Mouse (Mus musculus) heart, postnatal 0 days (tissue): ENCODE measurements at regions not wholly inside any gene's neighbourhood (a gene's known extent, or its start where the extent isn't known, plus 50 kb on each side); places are given as distances from the start of the nearest gene placed in this dataset.

Source experiments
- ATAC-seq: fragments of 200-750 bp; cut with Nextera tagmentation; 2 replicates; pipeline ENCODE4 v1.8.0; 2017; ENCODE audit warnings: low read depth, moderate number of reproducible peaks, moderate library complexity; ENCODE audit not compliant: insufficient read depth
- DNase-seq: peaks from one replicate; pipeline ENCODE4 v3.0.0-alpha.2; 2016; ENCODE audit warnings: low spot score
- H3K27ac ChIP-seq: fragments of 300-500 bp; sonication (generic); 2 replicates; pipeline ENCODE4 v1.5.1; 2014; ENCODE audit warnings: low read depth, mild to moderate bottlenecking
- H3K27me3 ChIP-seq: fragments of 300-500 bp; sonication (generic); 2 replicates; pipeline ENCODE4 v1.6.1; 2014; ENCODE audit warnings: low read length, mixed read lengths; ENCODE audit not compliant: control insufficient read depth, insufficient read depth
- H3K36me3 ChIP-seq: fragments of 300-500 bp; sonication (generic); replicated peaks from 2 replicates; pipeline ENCODE4 v1.6.1; 2014; ENCODE audit warnings: low read length, mixed read lengths; ENCODE audit not compliant: control insufficient read depth, insufficient read depth
- H3K4me1 ChIP-seq: fragments of 300-500 bp; sonication (generic); 2 replicates; pipeline ENCODE4 v1.6.1; 2014; ENCODE audit warnings: antibody characterized with exemption; ENCODE audit not compliant: control insufficient read depth, insufficient read depth
- H3K4me2 ChIP-seq: fragments of 300-500 bp; sonication (generic); 2 replicates; pipeline ENCODE4 v1.6.1; 2014; ENCODE audit warnings: low read depth, mild to moderate bottlenecking, low read length, moderate library complexity
- H3K4me3 ChIP-seq: fragments of 300-500 bp; sonication (generic); 2 replicates; pipeline ENCODE4 v1.5.1; 2014; ENCODE audit warnings: low read depth, low read length
- H3K9ac ChIP-seq: fragments of 300-500 bp; sonication (generic); replicated peaks from 2 replicates; pipeline ENCODE4 v1.6.1; 2014; ENCODE audit warnings: low read depth, low read length, mixed read lengths
- H3K9me3 ChIP-seq: fragments of 300-500 bp; sonication (generic); replicated peaks from 2 replicates; pipeline ENCODE4 v1.6.1; 2016; ENCODE audit warnings: low read length; ENCODE audit not compliant: control insufficient read depth
- CTCF ChIP-seq: IDR thresholded peaks from 2 replicates; pipeline ENCODE4 v1.5.1; 2016; ENCODE audit warnings: antibody characterized with exemption, control low read depth, low read depth
- EP300 ChIP-seq: IDR thresholded peaks from 2 replicates; pipeline ENCODE4 v1.6.1; 2016; ENCODE audit warnings: antibody characterized with exemption, low read depth
- WGBS: fragments of 180-500 bp; shearing (Covaris S2); extraction: QIAGEN DNeasy Blood & Tissue Kit; methylation state at CpG from one replicate; pipeline ENCODE4 v1.1.7; 2014; 5-methylcytosine and 5-hydroxymethylcytosine counted together

DNA sequence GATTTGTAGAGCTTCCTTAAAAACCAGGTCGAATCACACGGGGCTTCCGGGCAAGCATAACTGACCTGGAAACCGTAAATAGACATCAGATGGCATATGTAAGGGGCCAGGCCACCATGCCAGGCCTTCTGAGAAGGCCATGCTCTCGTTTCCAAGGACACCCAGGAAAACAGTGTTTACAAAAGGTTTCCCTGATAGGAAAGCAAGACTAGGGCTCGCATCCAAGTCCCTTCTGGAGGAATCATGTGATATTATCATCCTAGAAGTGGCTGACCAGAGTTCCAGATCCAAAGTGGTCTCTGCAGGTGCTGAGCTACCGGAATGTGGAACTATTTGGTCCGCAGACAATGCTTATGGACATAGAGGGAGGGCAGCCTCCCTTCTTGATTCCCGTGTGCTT, 122.6 kb downstream of the Lrrc30 start:
- H3K9me3 ChIP-seq = no peaks in the 10 kb centered on the region
- H3K27me3 ChIP-seq = no peaks in the 10 kb centered on the region
- no peak overlapping the region for H3K4me2 ChIP-seq
- no peak overlapping the region for H3K27ac ChIP-seq
- DNase-seq = no peak
- H3K4me1 ChIP-seq = no peaks in the 10 kb centered on the region
- no peak overlapping the region for H3K4me3 ChIP-seq
- TF ChIP-seq EP300 (no peak), CTCF (no peak)
- 62% methylated on average over 9 of the region's 9 CpGs for WGBS
- no peak overlapping the region for H3K9ac ChIP-seq
- no peak for ATAC-seq
- H3K36me3 ChIP-seq = no peaks in the 10 kb centered on the region

DNA sequence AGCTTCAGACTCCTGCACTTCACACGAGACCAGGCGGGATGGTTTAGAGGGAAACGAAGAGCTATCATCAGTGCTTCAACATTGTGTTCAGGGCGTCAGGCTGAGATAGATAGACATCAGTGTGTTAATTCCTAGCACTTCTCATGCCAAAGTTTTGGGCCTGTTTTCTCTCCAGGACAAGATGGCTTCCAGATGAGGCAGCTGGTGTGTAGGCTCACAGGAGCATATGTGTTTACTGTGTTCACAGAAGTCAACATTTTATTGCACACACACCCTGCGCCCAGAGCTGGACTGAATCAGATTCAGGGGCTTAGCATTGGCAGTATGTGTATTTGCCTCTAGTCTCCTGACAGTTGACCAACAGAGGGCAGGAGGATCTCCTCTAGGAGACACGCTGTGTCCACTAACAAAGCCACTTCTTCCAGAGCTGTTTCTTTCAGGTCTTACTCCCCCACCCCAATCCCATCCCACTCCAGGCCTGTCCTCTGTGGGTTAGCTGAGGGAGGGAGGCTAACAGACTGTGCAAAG, 123.4 kb downstream of the Lrrc30 start:
- TF ChIP-seq CTCF = no peak
- TF ChIP-seq EP300 = no peak
- Histone ChIP-seq H3K27me3 (no peaks in the 10 kb centered on the region), H3K4me2 (no peak overlapping the region), H3K4me3 (no peak overlapping the region), H3K9ac (no peak overlapping the region), H3K27ac (no peak overlapping the region), H3K4me1 (no peaks in the 10 kb centered on the region), H3K9me3 (no peaks in the 10 kb centered on the region), H3K36me3 (no peaks in the 10 kb centered on the region)
- WGBS = 79% methylated on average over 6 of the region's 6 CpGs
- DNase-seq = no peak
- no peak for ATAC-seq

DNA sequence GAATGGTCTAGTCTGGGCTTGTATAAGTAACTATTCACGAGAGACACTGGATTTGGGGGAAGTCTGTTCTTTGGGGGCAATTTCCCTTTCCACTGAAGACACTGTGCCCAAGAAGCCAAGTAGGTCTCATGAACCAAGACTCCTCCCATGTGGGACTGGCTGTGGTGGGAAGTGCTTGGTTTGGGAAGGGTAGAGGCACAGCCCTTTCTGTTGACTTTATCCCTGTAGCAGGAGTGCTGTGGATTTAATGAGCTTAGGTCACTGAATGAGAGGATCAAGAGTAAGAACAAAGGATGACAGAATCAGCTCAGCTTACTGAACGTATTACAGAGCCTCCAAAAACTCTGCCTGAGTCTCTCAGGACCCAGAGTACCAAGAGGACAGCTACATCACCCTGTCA, 124.2 kb downstream of the Lrrc30 start:
- DNase-seq (no peak), ATAC-seq (no peak)
- no peaks in the 10 kb centered on the region for H3K36me3 ChIP-seq
- 60% methylated on average over 2 of the region's 2 CpGs for WGBS
- H3K4me1 ChIP-seq = no peaks in the 10 kb centered on the region
- no peak for TF ChIP-seq EP300
- no peak for TF ChIP-seq CTCF
- no peak overlapping the region for H3K4me3 ChIP-seq
- H3K9me3 ChIP-seq = no peaks in the 10 kb centered on the region
- H3K27me3 ChIP-seq = no peaks in the 10 kb centered on the region
- no peak overlapping the region for H3K4me2 ChIP-seq
- H3K9ac ChIP-seq = no peak overlapping the region
- H3K27ac ChIP-seq = no peak overlapping the region

DNA sequence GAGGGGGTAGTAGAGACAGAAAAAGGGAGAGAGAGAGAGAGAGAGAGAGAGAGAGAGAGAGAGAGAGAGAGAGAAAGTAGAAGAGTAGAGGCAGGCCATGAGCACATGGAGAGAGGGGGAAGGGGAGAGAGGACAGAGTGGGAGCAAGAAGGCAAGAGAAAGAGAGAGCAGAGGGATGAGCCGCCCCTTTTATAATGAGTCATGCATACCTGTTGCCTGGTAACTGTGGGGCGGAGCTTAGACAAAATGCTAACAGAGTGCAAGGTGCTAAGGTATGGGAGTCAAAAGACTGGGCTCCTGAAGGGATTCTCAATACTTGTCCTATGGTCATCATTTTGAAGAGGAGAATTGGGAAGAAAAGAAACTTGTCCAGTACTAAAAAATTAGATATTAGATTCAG, 126.1 kb downstream of the Lrrc30 start:
- no peak overlapping the region for H3K4me3 ChIP-seq
- no peaks in the 10 kb centered on the region for H3K4me1 ChIP-seq
- TF ChIP-seq EP300 (no peak), CTCF (no peak)
- DNase-seq (no peak), ATAC-seq (no peak)
- H3K27ac ChIP-seq = no peak overlapping the region
- H3K9ac ChIP-seq = no peak overlapping the region
- no peaks in the 10 kb centered on the region for H3K36me3 ChIP-seq
- no peaks in the 10 kb centered on the region for H3K27me3 ChIP-seq
- WGBS = 54% methylated on average over 2 of the region's 2 CpGs
- no peak overlapping the region for H3K4me2 ChIP-seq
- no peaks in the 10 kb centered on the region for H3K9me3 ChIP-seq

DNA sequence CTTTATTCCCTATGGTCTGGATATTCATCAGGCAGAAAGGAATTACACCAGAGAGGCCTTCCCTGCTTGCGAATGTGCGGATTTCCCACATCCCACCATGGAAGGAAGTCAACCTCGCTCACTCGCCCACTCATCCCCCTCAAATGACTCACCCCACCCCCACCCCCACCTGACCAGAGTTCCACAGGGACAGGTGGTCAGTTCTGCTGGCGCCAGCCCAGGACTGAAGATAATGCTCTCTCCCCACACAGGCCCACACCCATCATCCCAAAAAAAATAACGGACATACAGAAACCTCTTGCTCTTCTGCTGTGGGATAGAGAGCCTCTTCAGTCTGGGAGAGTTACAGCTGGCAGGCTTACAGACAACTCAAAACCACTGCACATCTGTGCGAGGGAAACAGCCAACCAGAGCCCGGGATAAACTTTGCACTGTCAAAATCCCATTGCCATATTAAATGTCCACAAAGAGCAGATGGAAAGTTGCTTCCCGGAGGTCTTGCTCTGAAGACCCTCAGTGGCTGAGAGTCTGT, 128.0 kb downstream of the Lrrc30 start:
- Histone ChIP-seq H3K36me3 (no peaks in the 10 kb centered on the region), H3K9me3 (no peaks in the 10 kb centered on the region), H3K27me3 (no peaks in the 10 kb centered on the region), H3K4me2 (no peak overlapping the region), H3K4me1 (no peaks in the 10 kb centered on the region), H3K9ac (no peak overlapping the region), H3K4me3 (no peak overlapping the region), H3K27ac (no peak overlapping the region; the same call in 1 of the 2 replicates)
- no peak for TF ChIP-seq EP300
- no peak for TF ChIP-seq CTCF
- no peak for ATAC-seq
- WGBS = 70% methylated on average over 9 of the region's 9 CpGs
- DNase-seq = no peak
